Mouse (Mus musculus): ENCODE results near the gene Snx32. TPM values are rescaled to one million over a fixed set of nuclear protein-coding genes. Genes with fewer than 3 reads are reported as not detected.

Snx32 gene
- polyA plus RNA-seq, 1 experiment from 2014 or later, result 30.0 TPM

GRCm38 (mm10) chr19:5475069-5475714, 35.1 kb downstream of the Snx32 start:
- no peak for TF ChIP-seq CTCF (IDR thresholded peaks at IDR 0.05)
- H3K27me3 ChIP-seq, result no peaks in the 10 kb centered on the region
- no peak for ATAC-seq
- in situ Hi-C loops (cut with MboI; ENCODE audit: low pct_unique_long_range_greater_than_20kb), result no loop called here
- ChIA-PET CTCF (interaction anchor here (3.4 to 8.1 kb wide), 2 partner anchors 12 kb away, joined by 16 to 97 read pairs; partner anchors contain the start of genes Cfl1 and Mus81), POLR2A (interaction anchor here (0.5 to 8.9 kb wide), 6 partner anchors 8 to 48 kb away, joined by 3 to 135 read pairs (median 8); partner anchors contain the start of genes Cfl1, Fibp and Mus81)
- DNase-seq (ENCODE audit: low read depth, low spot score), result no peak

- ChIA-PET POLR2A (interaction anchor here (0.7 to 8.9 kb wide), 7 partner anchors 9 to 42 kb away, joined by 3 to 135 read pairs (median 3); partner anchors contain the start of genes Cfl1, Fibp and Mus81), CTCF (interaction anchor here (3.4 to 8.1 kb wide), 2 partner anchors 11 to 13 kb away, joined by 16 to 97 read pairs; partner anchors contain the start of genes Cfl1 and Mus81)
- ATAC-seq (peak; percentile 14), DNase-seq (ENCODE audit: low read depth, low spot score) (no peak)
- in situ Hi-C loops (cut with MboI; ENCODE audit: low pct_unique_long_range_greater_than_20kb), result no loop called here
- TF ChIP-seq CTCF (IDR thresholded peaks at IDR 0.05), result no peak
- no peaks in the 10 kb centered on the region for H3K27me3 ChIP-seq
Observed at GRCm38 (mm10) chr19:5474281-5475068, 35.9 kb downstream of the Snx32 start.

GRCm38 (mm10) chr19:5473720-5474119, 36.6 kb downstream of the Snx32 start, which contains the start of gene Efemp2:
TSS of gene Efemp2 (plus strand) at chr19:5473954.
- in situ Hi-C loops (cut with MboI; ENCODE audit: low pct_unique_long_range_greater_than_20kb), result no loop called here
- ATAC-seq, result peak; percentile 65
- H3K27me3 ChIP-seq, result no peaks in the 10 kb centered on the region
- ChIA-PET POLR2A (interaction anchor here (0.7 to 8.9 kb wide), 7 partner anchors 8 to 41 kb away, joined by 3 to 135 read pairs (median 3); partner anchors contain the start of genes Cfl1, Fibp and Mus81), CTCF (interaction anchor here (1.1 to 8.1 kb wide), 4 partner anchors 10 to 16 kb away, joined by 5 to 97 read pairs (median 14); partner anchors contain the start of genes Ccdc85b, Cfl1 and Mus81)
- no peak for DNase-seq (ENCODE audit: low read depth, low spot score)
- no peak for TF ChIP-seq CTCF (IDR thresholded peaks at IDR 0.05)

- no peaks in the 10 kb centered on the region for H3K27me3 ChIP-seq
- ChIA-PET POLR2A (interaction anchor here (0.6 to 8.9 kb wide), 3 partner anchors 15 to 272 kb away, joined by 3 to 135 read pairs (median 3); partner anchors contain the start of genes Ccdc85b, Cfl1 and Mus81), CTCF (interaction anchor here (1.1 to 8.1 kb wide), 3 partner anchors 10 to 15 kb away, joined by 5 to 97 read pairs (median 12); partner anchors contain the start of genes Ccdc85b, Cfl1 and Mus81)
- ATAC-seq (no peak), DNase-seq (ENCODE audit: low read depth, low spot score) (no peak)
- in situ Hi-C loops (cut with MboI; ENCODE audit: low pct_unique_long_range_greater_than_20kb), result no loop called here
- no peak for TF ChIP-seq CTCF (IDR thresholded peaks at IDR 0.05)
Observed at GRCm38 (mm10) chr19:5472857-5473256, 37.5 kb downstream of the Snx32 start.

- no peaks in the 10 kb centered on the region for H3K27me3 ChIP-seq
- in situ Hi-C loops (cut with MboI; ENCODE audit: low pct_unique_long_range_greater_than_20kb), result no loop called here
- DNase-seq (ENCODE audit: low read depth, low spot score) (no peak), ATAC-seq (peak; percentile 23)
- no peak for TF ChIP-seq CTCF (IDR thresholded peaks at IDR 0.05)
- CTCF ChIA-PET, result interaction anchor here (1.1 to 8.1 kb wide), 4 partner anchors 9 to 39 kb away, joined by 3 to 97 read pairs (median 13); partner anchors contain the start of genes Ccdc85b, Cfl1 and Mus81
- POLR2A ChIA-PET, result interaction anchor here (0.6 to 8.9 kb wide), 5 partner anchors 12 to 108 kb away, joined by 3 to 135 read pairs (median 4); partner anchors contain the start of genes Cfl1, Fibp and Mus81
Observed at GRCm38 (mm10) chr19:5471846-5472245, 38.5 kb downstream of the Snx32 start.

- in situ Hi-C loops (cut with MboI; ENCODE audit: low pct_unique_long_range_greater_than_20kb), result no loop called here
- POLR2A ChIA-PET, result interaction anchor here (1.0 to 1.4 kb wide), 3 partner anchors 11 to 20 kb away, joined by 3 to 4 read pairs (median 3); partner anchors contain the start of gene Mus81
- no peaks in the 10 kb centered on the region for H3K27me3 ChIP-seq
- CTCF ChIA-PET, result interaction anchor here (11.3 kb wide), 1 partner anchor 17 kb away, joined by 143 read pairs; the partner anchor contains the start of genes Cfl1 and Mus81
- ATAC-seq (no peak), DNase-seq (ENCODE audit: low read depth, low spot score) (no peak)
- no peak for TF ChIP-seq CTCF (IDR thresholded peaks at IDR 0.05)
Observed at GRCm38 (mm10) chr19:5468374-5468773, 42.0 kb downstream of the Snx32 start, which contains the start of gene Ctsw. TSS of gene Ctsw (minus strand) at chr19:5468507.

- TF ChIP-seq CTCF (IDR thresholded peaks at IDR 0.05), result no peak
- CTCF ChIA-PET, result interaction anchor here (1.1 to 11.3 kb wide), 2 partner anchors 19 to 62 kb away, joined by 3 to 143 read pairs; partner anchors contain the start of genes Cfl1 and Mus81
Observed at GRCm38 (mm10) chr19:5466916-5467500, 43.3 kb downstream of the Snx32 start.

GRCm38 (mm10) chr19:5465037-5465436, 45.3 kb downstream of the Snx32 start:
- no peaks in the 10 kb centered on the region for H3K27me3 ChIP-seq
- TF ChIP-seq CTCF (IDR thresholded peaks at IDR 0.05), result no peak
- ChIA-PET CTCF (interaction anchor here (0.7 to 11.3 kb wide), 5 partner anchors 19 to 64 kb away, joined by 3 to 143 read pairs (median 7); partner anchors contain the start of genes Cfl1 and Mus81), POLR2A (interaction anchor here (1.0 to 3.2 kb wide), 3 partner anchors 9 to 23 kb away, joined by 3 to 21 read pairs (median 3); partner anchors contain the start of genes Efemp2 and Mus81)
- ATAC-seq (no peak), DNase-seq (ENCODE audit: low read depth, low spot score) (no peak)
- in situ Hi-C loops (cut with MboI; ENCODE audit: low pct_unique_long_range_greater_than_20kb), result no loop called here

More at GRCm38 (mm10) chr19:5466916-5467500, 43.3 kb downstream of the Snx32 start:
- in situ Hi-C loops (cut with MboI; ENCODE audit: low pct_unique_long_range_greater_than_20kb), result no loop called here
- DNase-seq (ENCODE audit: low read depth, low spot score), result no peak
- no peak for ATAC-seq
- no peaks in the 10 kb centered on the region for H3K27me3 ChIP-seq
- POLR2A ChIA-PET, result interaction anchor here (1.0 to 1.4 kb wide), 2 partner anchors 8 to 13 kb away, joined by 3 to 4 read pairs; no protein-coding TSS in a partner anchor
